Mouse (Mus musculus): ENCODE measurements at regions not wholly inside any gene's neighbourhood (a gene's known extent, or its start where the extent isn't known, plus 50 kb on each side); places are given as distances from the start of the nearest gene placed in this dataset.
"Not testable (repeated sequence)": the region's sequence is repeated elsewhere in the genome, so short reads cannot be mapped to it uniquely, and the experiment has no call there.

- in situ Hi-C loops (cut with MboI, MseI): no loop called here
Observed at GRCm38 (mm10) chr3:109224526-109224925, 101.6 kb downstream of the Slc25a24 start.

- in situ Hi-C loops (cut with MboI, MseI): loop anchor here (25.0 kb wide), 1 partner anchor 728 kb away; no protein-coding TSS in a partner anchor
Observed at GRCm38 (mm10) chr3:109234275-109234674, 106.2 kb upstream of the Vav3 start.

GRCm38 (mm10) chr3:109236918-109237317 is 103.5 kb upstream of the Vav3 start:
- in situ Hi-C loops (cut with MboI, MseI): loop anchor here (25.0 kb wide), 1 partner anchor 725 kb away; no protein-coding TSS in a partner anchor

GRCm38 (mm10) chr3:109243491-109243890 is 97.0 kb upstream of the Vav3 start:
- in situ Hi-C loops (cut with MboI, MseI): loop anchor here (25.0 kb wide), 1 partner anchor 719 kb away; no protein-coding TSS in a partner anchor

GRCm38 (mm10) chr3:109248801-109249200 is 91.7 kb upstream of the Vav3 start:
- in situ Hi-C loops (cut with MboI, MseI): loop anchor here (25.0 kb wide), 1 partner anchor 714 kb away; no protein-coding TSS in a partner anchor

- in situ Hi-C loops (cut with MboI, MseI): loop anchor here (25.0 kb wide), 1 partner anchor 713 kb away; no protein-coding TSS in a partner anchor
Observed at GRCm38 (mm10) chr3:109249359-109249758, 91.1 kb upstream of the Vav3 start.

GRCm38 (mm10) chr3:109249989-109250388 is 90.5 kb upstream of the Vav3 start:
- in situ Hi-C loops (cut with MboI, MseI): loop anchor here (25.0 kb wide), 1 partner anchor 712 kb away; no protein-coding TSS in a partner anchor

GRCm38 (mm10) chr3:109251716-109252115 is 88.7 kb upstream of the Vav3 start:
- in situ Hi-C loops (cut with MboI, MseI): no loop called here

GRCm38 (mm10) chr3:109254001-109254630 is 86.3 kb upstream of the Vav3 start:
- in situ Hi-C loops (cut with MboI, MseI): no loop called here

- in situ Hi-C loops (cut with MboI, MseI): no loop called here
Observed at GRCm38 (mm10) chr3:109254957-109255356, 85.5 kb upstream of the Vav3 start.

GRCm38 (mm10) chr3:109256723-109257122 is 83.7 kb upstream of the Vav3 start:
- in situ Hi-C loops (cut with MboI, MseI): no loop called here

GRCm38 (mm10) chr3:109266947-109267346 is 73.5 kb upstream of the Vav3 start:
- in situ Hi-C loops (cut with MboI, MseI): not testable (repeated sequence)

GRCm38 (mm10) chr3:109270783-109271182 is 69.7 kb upstream of the Vav3 start:
- in situ Hi-C loops (cut with MboI, MseI): no loop called here

- in situ Hi-C loops (cut with MboI, MseI): no loop called here
Observed at GRCm38 (mm10) chr3:109273074-109273801, 67.2 kb upstream of the Vav3 start.

- in situ Hi-C loops (cut with MboI, MseI): no loop called here
Observed at GRCm38 (mm10) chr3:109273802-109274155, 66.7 kb upstream of the Vav3 start.

- in situ Hi-C loops (cut with MboI, MseI): no loop called here
Observed at GRCm38 (mm10) chr3:109279086-109279485, 61.4 kb upstream of the Vav3 start.

GRCm38 (mm10) chr3:109286590-109286989 is 53.9 kb upstream of the Vav3 start:
- in situ Hi-C loops (cut with MboI, MseI): no loop called here
